Mouse (Mus musculus): ENCODE results near the gene Mettl21e.

DNA sequence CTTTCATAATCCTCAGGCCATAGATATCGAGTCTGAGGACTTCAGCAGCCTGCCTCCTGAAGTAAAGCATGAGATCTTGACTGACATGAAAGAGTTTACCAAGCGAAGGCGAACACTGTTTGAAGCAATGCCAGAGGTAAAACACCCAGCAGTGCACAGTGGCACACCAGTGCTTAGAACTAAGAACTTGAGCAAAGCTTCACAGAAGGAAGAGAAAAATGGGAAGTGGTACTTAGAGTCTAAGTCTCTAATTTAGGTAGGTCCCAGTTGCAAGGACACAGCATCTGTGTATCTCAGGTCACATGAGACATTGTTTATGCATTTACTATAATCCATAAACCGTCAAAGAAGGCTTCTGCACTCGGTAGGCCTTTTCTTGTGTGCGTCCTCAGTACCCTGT is 56.9 kb downstream of the Mettl21e start:
- TF ChIP-seq CTCF (IDR thresholded peaks at IDR 0.05; ENCODE audit: extremely low read depth, insufficient read depth, insufficient read length, insufficient replicate concordance) (no peak), POLR2A (IDR thresholded peaks at IDR 0.05; ENCODE audit: low read depth, low read length) (no peak)
